Mouse (Mus musculus) cerebellum, adult 18-20 months (tissue): Measurements from ENCODE around the gene Gm3488.
"Not testable (repeated sequence)": the region's sequence is repeated elsewhere in the genome, so short reads cannot be mapped to it uniquely, and the experiment has no call there.

Experiments
- DNase-seq, 2 experiments: peaks; one replicate each; pipeline ENCODE4 v3.0.0; 2021

Gene Gm3488

DNA sequence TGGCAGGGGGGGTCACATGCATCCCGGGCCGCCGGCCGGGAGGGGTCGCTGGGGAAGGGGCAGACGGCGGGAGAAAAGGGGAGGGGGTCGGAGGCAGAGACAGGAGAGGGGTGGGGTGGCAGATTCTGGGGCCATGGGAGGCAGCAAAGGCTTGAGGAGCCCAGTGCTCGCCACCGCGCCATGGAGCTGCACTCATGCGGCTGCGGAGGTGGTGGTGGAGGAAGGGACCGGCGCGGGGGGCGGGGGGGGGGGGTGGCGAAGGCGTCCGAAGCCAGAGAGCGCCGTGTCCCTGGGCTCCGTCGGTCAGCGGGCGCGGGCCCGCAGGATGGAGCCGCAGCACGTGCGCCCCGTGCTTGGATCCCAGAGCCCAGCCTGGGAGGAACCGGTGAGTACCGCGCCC is at the start of gene Gm3488:
Gene Gm3488 (plus strand): TSS at position 301 of the 400 bp plus-strand sequence.
- DNase-seq, result not testable (repeated sequence)

DNA sequence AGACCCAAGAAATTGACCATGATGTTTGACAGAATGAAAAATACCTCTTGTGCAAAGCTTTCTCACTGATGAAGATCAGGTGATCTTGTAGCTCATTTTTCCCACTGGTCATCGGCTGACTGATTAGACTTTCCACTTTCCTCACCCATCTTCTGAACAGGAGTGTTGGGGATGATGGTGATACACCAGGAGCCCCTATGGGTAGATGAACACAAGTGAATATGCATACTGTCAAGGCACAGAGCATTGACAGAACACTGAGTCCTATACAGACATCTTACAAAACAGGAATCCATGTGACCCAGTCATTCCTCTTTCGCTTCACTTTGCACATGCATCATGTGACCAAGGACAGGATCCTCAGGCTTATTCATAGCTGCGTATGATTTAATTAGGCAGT is 46.1 kb upstream of the Gm3488 start, which contains the start of gene Gm3194:
Gene Gm3194 (minus strand): TSS at position 101 of the 400 bp plus-strand sequence.
- DNase-seq, result not testable (repeated sequence)

DNA sequence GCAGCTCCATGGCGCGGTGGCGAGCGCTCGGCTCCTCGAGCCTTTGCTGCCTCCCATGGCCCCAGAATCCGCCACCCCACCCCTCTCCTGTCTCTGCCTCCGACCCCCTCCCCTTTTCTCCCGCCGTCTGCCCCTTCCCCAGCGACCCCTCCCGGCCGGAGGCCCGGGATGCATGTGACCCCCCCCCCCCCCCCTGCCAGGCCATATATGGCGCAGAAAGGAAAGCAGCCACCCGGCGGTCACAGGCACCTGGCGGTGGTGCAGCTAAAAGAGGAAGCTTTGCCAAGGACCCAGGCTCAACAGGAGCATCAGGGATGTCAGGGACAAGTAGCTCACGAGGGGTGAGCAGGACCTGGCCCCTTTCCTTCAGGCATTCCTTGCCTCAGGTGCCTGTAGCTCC is 41.0 kb upstream of the Gm3488 start:
- not testable (repeated sequence) for DNase-seq

DNA sequence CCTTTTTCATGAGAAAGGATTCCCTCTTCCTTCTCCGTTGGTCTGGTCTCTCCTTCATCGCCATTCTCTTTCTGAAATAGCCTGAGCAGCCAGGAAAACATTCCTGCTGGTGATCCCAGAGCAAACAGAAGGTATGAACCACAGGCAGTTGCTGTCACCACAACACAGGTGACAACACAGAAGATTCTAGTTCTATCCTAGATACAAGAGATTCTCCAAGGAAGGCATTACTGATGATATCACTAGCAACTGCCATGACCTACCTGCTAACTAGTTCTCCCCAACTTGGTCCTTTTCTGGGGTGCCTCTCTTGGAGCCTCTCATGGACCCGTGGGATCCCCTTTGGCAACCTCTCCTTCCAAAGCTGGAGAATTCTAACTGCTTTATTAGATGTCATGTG is 23.7 kb upstream of the Gm3488 start, which contains the start of gene Gm8246:
Gene Gm8246 (minus strand): TSS at position 101 of the 400 bp plus-strand sequence.
- DNase-seq, result not testable (repeated sequence)

DNA sequence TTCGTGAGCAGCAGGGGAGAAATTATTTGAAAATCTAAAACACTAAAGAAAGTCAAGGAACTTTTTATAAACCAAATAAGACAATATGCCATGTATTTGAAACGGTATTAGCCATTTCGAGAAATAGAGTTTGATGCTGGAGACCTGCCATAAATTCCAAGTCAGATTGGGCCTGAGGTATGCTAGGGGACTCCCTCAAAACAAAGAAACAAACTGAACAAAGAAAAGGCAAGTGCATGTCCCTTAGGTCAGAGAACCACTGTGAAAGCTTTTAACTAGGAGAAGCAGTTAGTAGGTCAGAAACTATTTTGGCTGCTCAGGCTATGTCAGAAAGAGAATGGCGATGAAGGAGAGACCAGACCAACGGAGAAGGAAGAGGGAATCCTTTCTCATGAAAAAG is 17.6 kb upstream of the Gm3488 start, which contains the start of gene Gm3187:
Gene Gm3187 (plus strand): TSS at position 301 of the 400 bp plus-strand sequence.
- not testable (repeated sequence) for DNase-seq

DNA sequence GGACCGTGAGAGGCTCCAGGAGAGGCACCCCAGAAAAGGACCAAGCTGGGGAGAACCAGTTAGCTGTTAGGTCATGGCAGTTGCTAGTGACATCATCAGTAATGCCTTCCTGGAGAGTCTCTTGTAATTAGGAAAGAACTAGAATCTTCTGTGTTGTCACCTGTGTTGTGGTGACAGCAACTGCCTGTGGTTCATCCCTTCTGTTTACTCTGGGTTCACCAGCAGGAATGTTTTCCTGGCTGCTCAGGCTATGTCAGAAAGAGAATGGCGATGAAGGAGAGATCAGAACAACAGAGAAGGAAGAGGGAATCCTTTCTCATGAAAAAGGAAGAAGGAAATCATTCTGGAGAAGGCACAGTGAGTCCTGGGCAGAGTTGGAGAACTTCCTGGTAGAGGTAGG is 36.7 kb downstream of the Gm3488 start, which contains the start of gene Gm3532:
Gene Gm3532 (plus strand): TSS at position 301 of the 400 bp plus-strand sequence.
- DNase-seq, result not testable (repeated sequence)
